Mouse (Mus musculus): Measurements from ENCODE around the gene A3galt2.

Gene A3galt2

GRCm38 (mm10) chr4:128755064-128755463, at the start of gene A3galt2:
TSS of gene A3galt2 (plus strand) at chr4:128755364.
- peaks cover 3% of the 10 kb centered on the region; the same call in 1 of the 2 replicates for H3K27me3 ChIP-seq (ENCODE audit: insufficient read depth, low read length)
- H3K9me3 ChIP-seq (ENCODE audit: low read length): no peaks in the 10 kb centered on the region
- peaks cover 41% of the 10 kb centered on the region for H3K4me1 ChIP-seq (replicated peaks; ENCODE audit: low read depth, low read length)
- H3K4me3 ChIP-seq (replicated peaks; ENCODE audit: low read length): no peak within 1 kb of the TSS
- TF ChIP-seq NANOG (IDR thresholded peaks at IDR 0.05; ENCODE audit: borderline replicate concordance, low read length) (no peak), POU5F1 (IDR thresholded peaks at IDR 0.05; ENCODE audit: borderline replicate concordance, low read length) (no peak), CTCF (conservative IDR thresholded peaks at IDR 0.05; ENCODE audit: low read length) (no peak)
- peaks cover 24% of the 10 kb centered on the region for H3K36me3 ChIP-seq (ENCODE audit: insufficient read depth, low read length)

DNA sequence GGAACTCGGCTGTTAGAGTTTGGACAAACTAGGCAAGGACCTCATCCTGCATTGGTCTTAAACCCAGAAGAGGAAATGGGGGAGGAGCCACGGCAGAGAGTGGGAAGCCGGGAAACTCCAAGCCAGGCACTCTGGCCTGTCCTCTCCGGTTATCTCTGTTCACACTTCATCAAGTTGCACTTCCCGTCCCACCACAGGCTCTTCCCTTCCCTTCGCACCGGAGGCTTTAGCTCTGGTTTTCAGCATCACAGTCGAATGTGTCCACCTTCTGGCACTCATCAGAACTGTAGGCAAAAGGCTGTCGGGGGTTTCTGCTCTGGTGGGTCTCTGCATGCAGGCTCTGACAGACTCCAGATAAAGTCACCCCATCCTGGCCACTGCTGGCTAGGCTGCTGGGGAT, 48.5 kb upstream of the A3galt2 start:
- Histone ChIP-seq H3K4me3 (replicated peaks; ENCODE audit: low read length) (no peak overlapping the region), H3K27me3 (ENCODE audit: insufficient read depth, low read length) (peaks cover 36% of the 10 kb centered on the region), H3K4me1 (replicated peaks; ENCODE audit: low read depth, low read length) (peaks cover 8% of the 10 kb centered on the region), H3K9me3 (ENCODE audit: low read length) (no peaks in the 10 kb centered on the region), H3K36me3 (ENCODE audit: insufficient read depth, low read length) (no peaks in the 10 kb centered on the region)
- TF ChIP-seq NANOG (IDR thresholded peaks at IDR 0.05; ENCODE audit: borderline replicate concordance, low read length) (no peak), CTCF (conservative IDR thresholded peaks at IDR 0.05; ENCODE audit: low read length) (no peak), POU5F1 (IDR thresholded peaks at IDR 0.05; ENCODE audit: borderline replicate concordance, low read length) (no peak)

GRCm38 (mm10) chr4:128707384-128707783, 47.8 kb upstream of the A3galt2 start:
- Histone ChIP-seq H3K36me3 (ENCODE audit: insufficient read depth, low read length) (no peaks in the 10 kb centered on the region), H3K27me3 (ENCODE audit: insufficient read depth, low read length) (peaks cover 36% of the 10 kb centered on the region), H3K4me3 (replicated peaks; ENCODE audit: low read length) (no peak overlapping the region), H3K4me1 (replicated peaks; ENCODE audit: low read depth, low read length) (peaks cover 16% of the 10 kb centered on the region), H3K9me3 (ENCODE audit: low read length) (no peaks in the 10 kb centered on the region)
- TF ChIP-seq POU5F1 (IDR thresholded peaks at IDR 0.05; ENCODE audit: borderline replicate concordance, low read length): no peak
- TF ChIP-seq CTCF (conservative IDR thresholded peaks at IDR 0.05; ENCODE audit: low read length): no peak
- TF ChIP-seq NANOG (IDR thresholded peaks at IDR 0.05; ENCODE audit: borderline replicate concordance, low read length): no peak

DNA sequence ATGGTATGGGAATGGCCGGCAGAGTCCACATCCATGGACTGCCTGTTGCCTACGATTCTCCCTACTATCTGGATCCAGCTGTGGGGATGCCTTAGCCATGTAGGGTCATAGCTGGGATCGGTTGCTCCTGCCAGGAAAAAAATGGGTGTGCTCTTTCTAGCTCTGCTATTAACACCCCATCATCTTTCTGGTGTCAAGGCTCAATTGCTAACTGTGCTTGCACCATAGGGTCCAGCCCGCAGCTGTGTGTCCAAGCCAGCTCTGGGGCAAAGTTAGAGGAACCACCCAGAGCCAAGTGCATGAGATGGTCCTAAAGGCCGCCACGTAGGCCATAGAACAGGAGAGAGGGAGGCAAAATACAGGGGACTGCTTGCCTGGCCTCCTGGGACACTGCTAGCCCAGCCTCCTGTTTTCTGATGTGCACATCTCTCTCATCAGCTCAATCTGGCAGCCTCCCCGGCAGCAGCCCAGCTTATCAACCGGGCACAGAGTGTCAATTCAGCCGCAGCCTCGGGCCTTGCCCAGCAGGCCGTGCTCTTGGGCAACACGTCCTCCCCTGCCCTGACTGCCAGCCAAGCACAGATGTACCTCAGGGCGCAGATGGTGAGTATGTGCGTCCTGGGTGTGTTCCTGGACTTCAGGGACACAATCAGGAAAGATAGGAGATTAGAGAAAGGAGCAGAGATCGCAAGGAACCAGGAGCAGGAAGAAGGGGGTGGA, 45.9 kb upstream of the A3galt2 start:
- TF ChIP-seq POU5F1 (IDR thresholded peaks at IDR 0.05; ENCODE audit: borderline replicate concordance, low read length) (no peak), CTCF (conservative IDR thresholded peaks at IDR 0.05; ENCODE audit: low read length) (no peak), NANOG (IDR thresholded peaks at IDR 0.05; ENCODE audit: borderline replicate concordance, low read length) (no peak)
- Histone ChIP-seq H3K4me1 (replicated peaks; ENCODE audit: low read depth, low read length) (peaks cover 19% of the 10 kb centered on the region), H3K36me3 (ENCODE audit: insufficient read depth, low read length) (no peaks in the 10 kb centered on the region), H3K27me3 (ENCODE audit: insufficient read depth, low read length) (peaks cover 42% of the 10 kb centered on the region), H3K4me3 (replicated peaks; ENCODE audit: low read length) (no peak overlapping the region), H3K9me3 (ENCODE audit: low read length) (no peaks in the 10 kb centered on the region)

DNA sequence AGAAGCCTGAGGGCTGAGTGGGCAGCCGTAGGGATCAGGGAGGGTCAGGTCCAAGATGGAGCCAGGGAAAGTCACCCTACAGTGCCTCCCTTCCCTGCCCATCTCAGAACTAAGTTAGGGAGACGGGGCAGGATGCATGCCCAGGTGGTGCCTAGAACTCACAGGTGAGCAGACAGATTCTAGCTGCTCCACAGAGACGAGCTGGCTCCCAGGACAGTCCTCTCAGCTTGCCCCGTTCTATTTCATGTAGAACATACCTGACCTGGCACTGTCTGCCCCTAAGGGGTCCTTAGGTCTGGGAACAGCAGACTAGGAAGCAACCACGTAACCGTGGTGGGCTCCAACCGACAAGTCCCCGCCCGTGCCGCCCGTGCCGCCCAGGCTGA, 45.4 kb upstream of the A3galt2 start:
- TF ChIP-seq POU5F1 (IDR thresholded peaks at IDR 0.05; ENCODE audit: borderline replicate concordance, low read length) (no peak), CTCF (conservative IDR thresholded peaks at IDR 0.05; ENCODE audit: low read length) (no peak), NANOG (IDR thresholded peaks at IDR 0.05; ENCODE audit: borderline replicate concordance, low read length) (no peak)
- Histone ChIP-seq H3K36me3 (ENCODE audit: insufficient read depth, low read length) (no peaks in the 10 kb centered on the region), H3K27me3 (ENCODE audit: insufficient read depth, low read length) (peaks cover 47% of the 10 kb centered on the region), H3K9me3 (ENCODE audit: low read length) (no peaks in the 10 kb centered on the region), H3K4me1 (replicated peaks; ENCODE audit: low read depth, low read length) (peaks cover 24% of the 10 kb centered on the region), H3K4me3 (replicated peaks; ENCODE audit: low read length) (no peak overlapping the region)

DNA sequence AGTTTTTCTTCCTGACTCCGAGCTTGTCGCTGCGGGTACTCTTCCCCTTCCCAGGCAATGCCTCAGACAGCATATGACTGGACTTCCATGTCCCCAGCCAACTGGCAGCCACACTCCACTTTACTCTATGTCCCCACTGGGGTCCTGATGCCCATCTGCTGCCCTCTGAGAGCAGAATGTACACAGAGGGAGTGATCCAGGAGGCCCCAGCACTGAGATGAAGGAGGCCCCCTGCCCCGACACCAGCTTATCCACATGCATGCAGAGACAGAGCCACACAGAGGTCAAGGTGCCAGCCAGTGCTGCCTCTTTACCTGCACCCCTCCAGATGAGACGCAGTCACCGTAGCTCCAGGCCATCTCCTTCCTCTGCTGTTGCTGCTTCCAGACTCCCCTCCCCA, 44.9 kb upstream of the A3galt2 start:
- no peak overlapping the region for H3K4me3 ChIP-seq (replicated peaks; ENCODE audit: low read length)
- no peaks in the 10 kb centered on the region for H3K9me3 ChIP-seq (ENCODE audit: low read length)
- H3K4me1 ChIP-seq (replicated peaks; ENCODE audit: low read depth, low read length): peaks cover 29% of the 10 kb centered on the region
- TF ChIP-seq NANOG (IDR thresholded peaks at IDR 0.05; ENCODE audit: borderline replicate concordance, low read length): no peak
- no peak for TF ChIP-seq CTCF (conservative IDR thresholded peaks at IDR 0.05; ENCODE audit: low read length)
- no peak for TF ChIP-seq POU5F1 (IDR thresholded peaks at IDR 0.05; ENCODE audit: borderline replicate concordance, low read length)
- H3K36me3 ChIP-seq (ENCODE audit: insufficient read depth, low read length): no peaks in the 10 kb centered on the region
- H3K27me3 ChIP-seq (ENCODE audit: insufficient read depth, low read length): peaks cover 47% of the 10 kb centered on the region

DNA sequence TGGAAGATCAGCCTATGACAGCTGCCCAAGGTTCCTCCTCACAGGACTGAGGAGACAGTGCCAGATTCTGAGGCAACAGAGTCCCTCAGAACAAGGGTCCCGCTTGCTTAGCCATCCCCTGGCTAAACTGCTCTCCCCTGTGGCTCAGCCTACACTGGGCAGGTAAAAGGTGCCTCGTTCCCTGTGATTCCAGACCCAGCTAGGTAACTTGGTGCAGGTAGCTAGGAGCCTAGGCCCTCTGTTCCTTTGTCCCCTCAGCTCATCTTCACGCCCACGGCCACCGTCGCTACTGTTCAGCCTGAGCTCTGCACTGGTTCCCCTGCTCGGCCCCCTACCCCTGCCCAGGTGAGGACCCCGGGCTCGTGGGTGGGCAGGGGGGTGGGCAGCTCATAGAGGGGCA, 44.4 kb upstream of the A3galt2 start:
- Histone ChIP-seq H3K27me3 (ENCODE audit: insufficient read depth, low read length) (peaks cover 47% of the 10 kb centered on the region), H3K4me1 (replicated peaks; ENCODE audit: low read depth, low read length) (peaks cover 34% of the 10 kb centered on the region), H3K36me3 (ENCODE audit: insufficient read depth, low read length) (no peaks in the 10 kb centered on the region), H3K4me3 (replicated peaks; ENCODE audit: low read length) (no peak overlapping the region), H3K9me3 (ENCODE audit: low read length) (no peaks in the 10 kb centered on the region)
- TF ChIP-seq NANOG (IDR thresholded peaks at IDR 0.05; ENCODE audit: borderline replicate concordance, low read length) (no peak), POU5F1 (IDR thresholded peaks at IDR 0.05; ENCODE audit: borderline replicate concordance, low read length) (no peak), CTCF (conservative IDR thresholded peaks at IDR 0.05; ENCODE audit: low read length) (no peak)

DNA sequence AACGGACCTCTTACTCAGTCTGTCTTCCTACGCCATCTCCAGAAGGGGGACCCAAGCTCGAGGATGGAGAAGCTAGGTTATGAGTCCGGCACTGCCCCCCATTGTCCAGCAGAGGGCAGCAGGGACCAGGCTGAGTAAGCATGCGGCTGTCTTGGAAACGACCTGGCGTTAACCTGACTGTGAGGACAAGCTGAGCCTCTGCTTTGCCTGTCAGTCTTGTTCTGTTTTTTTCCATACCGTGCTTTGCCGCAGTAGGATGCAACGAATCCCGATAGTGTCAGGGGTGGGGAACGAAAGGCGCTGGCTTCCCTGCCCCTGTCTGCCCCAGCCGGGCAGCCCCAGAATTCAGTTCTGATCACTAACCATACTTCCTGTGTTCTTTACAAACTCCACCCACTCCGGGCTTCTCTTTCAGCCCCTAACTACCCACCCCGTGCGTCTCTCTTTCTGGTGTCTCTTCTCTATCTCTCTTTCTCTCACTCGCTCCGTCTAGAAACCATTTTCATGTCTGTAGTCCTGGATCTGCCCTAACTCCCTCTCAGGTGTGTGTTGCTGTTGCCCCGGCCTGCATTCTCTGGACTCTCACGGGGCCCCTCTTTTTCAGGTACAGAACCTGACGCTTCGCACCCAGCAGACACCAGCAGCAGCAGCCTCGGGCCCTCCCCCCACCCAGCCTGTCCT, 43.6 kb upstream of the A3galt2 start:
- Histone ChIP-seq H3K4me3 (replicated peaks; ENCODE audit: low read length) (peak overlapping the region; percentile 46), H3K27me3 (ENCODE audit: insufficient read depth, low read length) (peaks cover 47% of the 10 kb centered on the region), H3K36me3 (ENCODE audit: insufficient read depth, low read length) (no peaks in the 10 kb centered on the region), H3K9me3 (ENCODE audit: low read length) (no peaks in the 10 kb centered on the region), H3K4me1 (replicated peaks; ENCODE audit: low read depth, low read length) (peaks cover 42% of the 10 kb centered on the region)
- TF ChIP-seq NANOG (IDR thresholded peaks at IDR 0.05; ENCODE audit: borderline replicate concordance, low read length) (no peak), CTCF (conservative IDR thresholded peaks at IDR 0.05; ENCODE audit: low read length) (peak; percentile 89)
